Mouse (Mus musculus): ENCODE measurements around the gene Lrrk1.

Gene Lrrk1

GRCm38 (mm10) chr7:66303922-66304660, 84.1 kb downstream of the Lrrk1 start:
- DNase-seq (ENCODE audit: low read depth, low spot score): no peak

- DNase-seq (ENCODE audit: low read depth, low spot score): no peak
These were observed 86.7 kb downstream of the Lrrk1 start for GRCm38 (mm10) chr7:66301486-66301885.

GRCm38 (mm10) chr7:66300680-66301079, 87.5 kb downstream of the Lrrk1 start:
- DNase-seq (ENCODE audit: low read depth, low spot score): peak; percentile 85

- DNase-seq (ENCODE audit: low read depth, low spot score): no peak
These were observed 90.5 kb downstream of the Lrrk1 start for GRCm38 (mm10) chr7:66297656-66298021.

- DNase-seq (ENCODE audit: low read depth, low spot score): no peak
These were observed 91.1 kb downstream of the Lrrk1 start for GRCm38 (mm10) chr7:66296921-66297655.

- DNase-seq (ENCODE audit: low read depth, low spot score): no peak
These were observed 95.4 kb downstream of the Lrrk1 start for GRCm38 (mm10) chr7:66292552-66293376.

- no peak for DNase-seq (ENCODE audit: low read depth, low spot score)
These were observed 96.1 kb downstream of the Lrrk1 start for GRCm38 (mm10) chr7:66292010-66292409.

- DNase-seq (ENCODE audit: low read depth, low spot score): no peak
These were observed 105.1 kb downstream of the Lrrk1 start for GRCm38 (mm10) chr7:66282984-66283612.

- DNase-seq (ENCODE audit: low read depth, low spot score): no peak
These were observed 105.9 kb downstream of the Lrrk1 start for GRCm38 (mm10) chr7:66282265-66282664.

GRCm38 (mm10) chr7:66278001-66278400, 110.1 kb downstream of the Lrrk1 start:
- no peak for DNase-seq (ENCODE audit: low read depth, low spot score)

GRCm38 (mm10) chr7:66273494-66273893, 114.7 kb downstream of the Lrrk1 start:
- no peak for DNase-seq (ENCODE audit: low read depth, low spot score)

GRCm38 (mm10) chr7:66271226-66271625, 116.9 kb downstream of the Lrrk1 start:
- no peak for DNase-seq (ENCODE audit: low read depth, low spot score)

- DNase-seq (ENCODE audit: low read depth, low spot score): no peak
These were observed 121.0 kb downstream of the Lrrk1 start for GRCm38 (mm10) chr7:66266942-66267850.

- no peak for DNase-seq (ENCODE audit: low read depth, low spot score)
These were observed 124.7 kb downstream of the Lrrk1 start for GRCm38 (mm10) chr7:66263421-66263820.

GRCm38 (mm10) chr7:66262570-66263156, 125.5 kb downstream of the Lrrk1 start:
- DNase-seq (ENCODE audit: low read depth, low spot score): no peak

- DNase-seq (ENCODE audit: low read depth, low spot score): no peak
These were observed 127.3 kb downstream of the Lrrk1 start for GRCm38 (mm10) chr7:66260763-66261390.

- no peak for DNase-seq (ENCODE audit: low read depth, low spot score)
These were observed 127.9 kb downstream of the Lrrk1 start for GRCm38 (mm10) chr7:66260295-66260694.

- DNase-seq (ENCODE audit: low read depth, low spot score): no peak
These were observed 128.5 kb downstream of the Lrrk1 start for GRCm38 (mm10) chr7:66259436-66260206.

- no peak for DNase-seq (ENCODE audit: low read depth, low spot score)
These were observed 129.2 kb downstream of the Lrrk1 start for GRCm38 (mm10) chr7:66258997-66259396.
